Mouse (Mus musculus): ENCODE data around the gene Rnf138rt1. TPM values are rescaled to one million over a fixed set of nuclear protein-coding genes. Genes with fewer than 3 reads are reported as not detected.

Gene Rnf138rt1
- polyA plus RNA-seq, 1 experiment from 2014 or later: 0.23 TPM

DNA sequence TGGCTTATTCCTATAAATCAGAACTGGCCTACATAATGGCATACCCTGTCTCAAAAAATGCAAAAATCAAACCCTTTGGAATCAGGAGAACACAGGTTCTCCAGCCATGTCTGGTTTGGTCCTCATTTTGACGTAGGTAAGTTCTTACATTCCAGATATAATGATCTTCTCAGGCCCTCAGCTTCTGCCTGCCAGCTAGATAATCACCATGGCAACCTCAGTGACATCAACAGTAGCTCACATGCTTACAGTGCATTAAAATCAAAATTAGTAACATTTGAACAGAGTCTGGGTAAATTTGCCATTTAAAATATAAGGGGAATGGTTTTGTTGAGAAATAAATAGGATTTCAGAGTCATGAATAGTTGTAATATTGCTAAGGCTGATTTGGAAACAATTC is 22.2 kb downstream of the Rnf138rt1 start:
- no peak overlapping the region for H3K27ac ChIP-seq (ENCODE audit: low read length)
- no peaks in the 10 kb centered on the region for H3K27me3 ChIP-seq (replicated peaks; ENCODE audit: insufficient read depth, low read length)
- H3K4me1 ChIP-seq (ENCODE audit: insufficient read depth, low read depth, low read length): no peaks in the 10 kb centered on the region
- H3K4me3 ChIP-seq (ENCODE audit: low read depth, low read length): no peak overlapping the region
- no peak overlapping the region for H3K9ac ChIP-seq (replicated peaks; ENCODE audit: low read depth)
- ATAC-seq (no peak), DNase-seq (ENCODE audit: low spot score) (no peak)
- 24% methylated on average over 1 of the region's 1 CpGs for WGBS
- H3K4me2 ChIP-seq (replicated peaks; ENCODE audit: low read depth, low read length): no peak overlapping the region
- H3K36me3 ChIP-seq (ENCODE audit: insufficient read depth, low read length): no peaks in the 10 kb centered on the region
- no peaks in the 10 kb centered on the region for H3K9me3 ChIP-seq (ENCODE audit: low read length)
- no peak for TF ChIP-seq EP300 (IDR thresholded peaks at IDR 0.05)
- no peak for TF ChIP-seq CTCF (IDR thresholded peaks at IDR 0.05)

GRCm38 (mm10) chrX:163734145-163734544 is 27.0 kb downstream of the Rnf138rt1 start:
- DNase-seq (ENCODE audit: low spot score) (no peak), ATAC-seq (no peak)
- no peaks in the 10 kb centered on the region for H3K36me3 ChIP-seq (ENCODE audit: insufficient read depth, low read length)
- H3K27me3 ChIP-seq (replicated peaks; ENCODE audit: insufficient read depth, low read length): no peaks in the 10 kb centered on the region
- no peak overlapping the region for H3K4me2 ChIP-seq (replicated peaks; ENCODE audit: low read depth, low read length)
- no peak overlapping the region for H3K4me3 ChIP-seq (ENCODE audit: low read depth, low read length)
- no peaks in the 10 kb centered on the region for H3K4me1 ChIP-seq (ENCODE audit: insufficient read depth, low read depth, low read length)
- no peak for TF ChIP-seq EP300 (IDR thresholded peaks at IDR 0.05)
- no peak for TF ChIP-seq CTCF (IDR thresholded peaks at IDR 0.05)
- 100% methylated on average over 1 of the region's 1 CpGs for WGBS
- no peak overlapping the region for H3K27ac ChIP-seq (ENCODE audit: low read length)
- H3K9me3 ChIP-seq (ENCODE audit: low read length): no peaks in the 10 kb centered on the region
- no peak overlapping the region for H3K9ac ChIP-seq (replicated peaks; ENCODE audit: low read depth)

- H3K36me3 ChIP-seq (ENCODE audit: insufficient read depth, low read length): no peaks in the 10 kb centered on the region
- TF ChIP-seq CTCF (IDR thresholded peaks at IDR 0.05) (no peak), EP300 (IDR thresholded peaks at IDR 0.05) (no peak)
- no peak overlapping the region for H3K9ac ChIP-seq (replicated peaks; ENCODE audit: low read depth)
- H3K9me3 ChIP-seq (ENCODE audit: low read length): no peaks in the 10 kb centered on the region
- H3K27me3 ChIP-seq (replicated peaks; ENCODE audit: insufficient read depth, low read length): no peaks in the 10 kb centered on the region
- DNase-seq (ENCODE audit: low spot score): no peak
- ATAC-seq: no peak
- no peak overlapping the region for H3K4me3 ChIP-seq (ENCODE audit: low read depth, low read length)
- H3K27ac ChIP-seq (ENCODE audit: low read length): no peak overlapping the region
- H3K4me1 ChIP-seq (ENCODE audit: insufficient read depth, low read depth, low read length): no peaks in the 10 kb centered on the region
- no peak overlapping the region for H3K4me2 ChIP-seq (replicated peaks; ENCODE audit: low read depth, low read length)
Observed at GRCm38 (mm10) chrX:163723630-163724029, 37.5 kb downstream of the Rnf138rt1 start.

DNA sequence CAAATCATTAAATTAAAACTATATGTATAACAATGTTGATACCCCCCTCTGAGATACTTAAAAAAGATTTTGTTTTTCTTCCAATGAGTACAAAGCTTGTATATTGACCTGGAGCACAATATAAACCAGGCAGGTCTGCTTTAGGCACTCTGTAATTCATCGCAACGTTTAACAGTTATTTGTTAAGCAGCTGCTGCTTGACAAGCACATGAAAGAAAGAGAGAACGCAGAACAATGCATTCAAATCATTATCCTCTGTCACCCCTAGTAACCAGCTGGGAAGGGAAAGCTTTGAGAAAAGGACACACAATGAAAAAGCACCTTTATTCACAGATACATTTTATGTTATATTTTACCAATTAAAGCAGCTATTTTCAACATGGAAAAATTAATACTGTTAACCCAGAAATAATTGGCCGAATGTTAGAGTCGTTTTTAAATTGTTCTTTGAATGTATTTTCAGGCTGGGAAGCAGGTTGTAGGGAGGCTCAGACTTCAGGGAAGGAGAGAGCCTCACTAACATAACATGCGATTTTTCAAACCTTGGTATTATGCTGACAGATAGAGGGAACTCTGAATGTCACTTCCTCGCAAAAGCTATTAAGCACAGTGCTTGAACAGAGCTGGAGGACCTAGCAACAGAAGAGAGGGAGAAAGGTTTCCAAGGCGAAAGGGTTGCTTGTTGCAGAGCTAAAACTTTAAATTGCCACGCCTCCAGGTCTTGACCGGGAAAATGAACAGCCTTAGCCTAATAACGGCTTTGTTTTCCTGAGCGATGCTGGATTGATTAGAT is 38.1 kb downstream of the Rnf138rt1 start:
- no peak for DNase-seq (ENCODE audit: low spot score)
- WGBS: 45% methylated on average over 12 of the region's 12 CpGs
- H3K36me3 ChIP-seq (ENCODE audit: insufficient read depth, low read length): no peaks in the 10 kb centered on the region
- H3K4me3 ChIP-seq (ENCODE audit: low read depth, low read length): no peak overlapping the region
- H3K9ac ChIP-seq (replicated peaks; ENCODE audit: low read depth): no peak overlapping the region
- H3K27me3 ChIP-seq (replicated peaks; ENCODE audit: insufficient read depth, low read length): no peaks in the 10 kb centered on the region
- no peak overlapping the region for H3K4me2 ChIP-seq (replicated peaks; ENCODE audit: low read depth, low read length)
- TF ChIP-seq EP300 (IDR thresholded peaks at IDR 0.05): no peak
- TF ChIP-seq CTCF (IDR thresholded peaks at IDR 0.05): no peak
- H3K27ac ChIP-seq (ENCODE audit: low read length): no peak overlapping the region
- H3K9me3 ChIP-seq (ENCODE audit: low read length): no peaks in the 10 kb centered on the region
- ATAC-seq: no peak
- no peaks in the 10 kb centered on the region for H3K4me1 ChIP-seq (ENCODE audit: insufficient read depth, low read depth, low read length)

- ATAC-seq (no peak), DNase-seq (ENCODE audit: low spot score) (no peak)
- Histone ChIP-seq H3K4me1 (ENCODE audit: insufficient read depth, low read depth, low read length) (no peaks in the 10 kb centered on the region), H3K9ac (replicated peaks; ENCODE audit: low read depth) (no peak overlapping the region), H3K27ac (ENCODE audit: low read length) (no peak overlapping the region), H3K4me2 (replicated peaks; ENCODE audit: low read depth, low read length) (no peak overlapping the region), H3K27me3 (replicated peaks; ENCODE audit: insufficient read depth, low read length) (no peaks in the 10 kb centered on the region), H3K4me3 (ENCODE audit: low read depth, low read length) (no peak overlapping the region), H3K36me3 (ENCODE audit: insufficient read depth, low read length) (no peaks in the 10 kb centered on the region), H3K9me3 (ENCODE audit: low read length) (no peaks in the 10 kb centered on the region)
- TF ChIP-seq EP300 (IDR thresholded peaks at IDR 0.05): no peak
- no peak for TF ChIP-seq CTCF (IDR thresholded peaks at IDR 0.05)
- 57% methylated on average over 2 of the region's 2 CpGs for WGBS
Observed at GRCm38 (mm10) chrX:163720597-163720996, 40.5 kb downstream of the Rnf138rt1 start.

Other genes with a start within 250 kb of the Rnf138rt1 start
- gene Grpr, start 211.7 kb downstream of the Rnf138rt1 start, polyA plus RNA-seq (2015; fragmentation: Nextera tagmentation; extraction: Ambion mirVana): 0.32 and 0.61 TPM in 2 replicates
- 24.4 and 35.4 TPM in 2 replicates for gene Ap1s2, start 147.7 kb upstream of the Rnf138rt1 start, polyA plus RNA-seq (2015; fragmentation: Nextera tagmentation; extraction: Ambion mirVana)
- gene Zrsr2, start 197.3 kb upstream of the Rnf138rt1 start, polyA plus RNA-seq (2015; fragmentation: Nextera tagmentation; extraction: Ambion mirVana): 30.5 and 32.8 TPM in 2 replicates

Data from lung, postnatal 0 days (tissue).